Mouse (Mus musculus): ENCODE data around the gene Psmd13. TPM values are rescaled to one million over a fixed set of nuclear protein-coding genes. Genes with fewer than 3 reads are reported as not detected.

Gene Psmd13
- polyA plus RNA-seq, 1 experiment from 2014 or later = 136 TPM

DNA sequence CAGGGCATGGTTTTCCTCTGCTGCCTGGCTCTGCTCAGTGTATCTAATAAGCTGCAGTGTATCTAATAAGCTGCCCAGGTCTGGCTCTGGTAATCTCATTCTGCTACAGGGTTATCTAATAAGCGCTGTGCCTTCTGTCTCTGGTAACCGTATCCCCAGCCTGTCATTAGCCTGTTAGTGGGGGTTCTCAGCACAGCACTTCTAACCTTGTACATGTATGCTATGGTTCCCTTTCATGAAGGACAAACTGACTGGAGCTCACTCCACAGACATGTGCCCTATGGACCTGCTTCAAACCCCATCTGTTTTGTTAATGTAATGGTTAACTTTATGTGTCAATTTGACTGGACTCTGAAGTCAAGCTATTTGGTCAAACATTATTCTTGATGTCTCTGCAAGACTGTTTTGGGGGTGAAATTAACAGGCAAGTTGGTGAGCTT lies 23.9 kb downstream of the Psmd13 start:
- H3K9me3 ChIP-seq (ENCODE audit: control insufficient read depth, low read depth, low read length) = no peaks in the 10 kb centered on the region
- H3K36me3 ChIP-seq (ENCODE audit: control insufficient read depth, insufficient read depth, low read length) = no peaks in the 10 kb centered on the region
- no peaks in the 10 kb centered on the region for H3K27me3 ChIP-seq (ENCODE audit: control insufficient read depth, insufficient read depth, low read length)
- H3K4me2 ChIP-seq (replicated peaks; ENCODE audit: low read depth, low read length) = no peak overlapping the region
- no peak overlapping the region for H3K4me3 ChIP-seq (ENCODE audit: low read depth, low read length)
- 77% methylated on average over 2 of the region's 2 CpGs for WGBS
- no peaks in the 10 kb centered on the region for H3K4me1 ChIP-seq (ENCODE audit: control insufficient read depth, insufficient read depth, low read length)
- no peak overlapping the region for H3K27ac ChIP-seq (ENCODE audit: low read length)
- H3K9ac ChIP-seq (replicated peaks; ENCODE audit: low read depth, low read length) = no peak overlapping the region
- ATAC-seq (ENCODE audit: insufficient number of reproducible peaks, insufficient read depth, low FRiP score, low read depth) = no peak

DNA sequence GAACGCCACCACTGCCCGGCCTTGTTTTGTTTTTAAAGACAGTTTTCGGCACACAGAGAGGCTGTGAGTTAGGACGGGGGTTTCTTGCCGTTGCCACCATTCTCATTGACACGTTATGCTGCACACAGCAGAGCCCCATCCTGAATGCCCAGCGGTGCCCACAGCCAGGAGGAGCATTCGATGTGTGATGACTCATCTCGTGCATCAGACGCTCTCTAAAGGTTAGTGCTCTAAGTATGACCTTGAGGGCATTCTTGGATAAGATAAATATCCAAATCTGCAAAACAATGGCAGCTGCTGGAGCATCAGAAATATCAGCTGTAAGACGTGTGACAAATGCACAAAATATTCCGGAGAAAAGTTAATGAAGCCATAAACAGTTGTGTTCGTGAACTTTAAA lies 25.4 kb downstream of the Psmd13 start:
- no peak overlapping the region for H3K27ac ChIP-seq (ENCODE audit: low read length)
- ATAC-seq (ENCODE audit: insufficient number of reproducible peaks, insufficient read depth, low FRiP score, low read depth) = no peak
- no peak overlapping the region for H3K4me2 ChIP-seq (replicated peaks; ENCODE audit: low read depth, low read length)
- no peak overlapping the region for H3K4me3 ChIP-seq (ENCODE audit: low read depth, low read length)
- no peaks in the 10 kb centered on the region for H3K9me3 ChIP-seq (ENCODE audit: control insufficient read depth, low read depth, low read length)
- H3K36me3 ChIP-seq (ENCODE audit: control insufficient read depth, insufficient read depth, low read length) = no peaks in the 10 kb centered on the region
- 72% methylated on average over 13 of the region's 13 CpGs for WGBS
- H3K9ac ChIP-seq (replicated peaks; ENCODE audit: low read depth, low read length) = no peak overlapping the region
- H3K27me3 ChIP-seq (ENCODE audit: control insufficient read depth, insufficient read depth, low read length) = no peaks in the 10 kb centered on the region
- no peaks in the 10 kb centered on the region for H3K4me1 ChIP-seq (ENCODE audit: control insufficient read depth, insufficient read depth, low read length)

DNA sequence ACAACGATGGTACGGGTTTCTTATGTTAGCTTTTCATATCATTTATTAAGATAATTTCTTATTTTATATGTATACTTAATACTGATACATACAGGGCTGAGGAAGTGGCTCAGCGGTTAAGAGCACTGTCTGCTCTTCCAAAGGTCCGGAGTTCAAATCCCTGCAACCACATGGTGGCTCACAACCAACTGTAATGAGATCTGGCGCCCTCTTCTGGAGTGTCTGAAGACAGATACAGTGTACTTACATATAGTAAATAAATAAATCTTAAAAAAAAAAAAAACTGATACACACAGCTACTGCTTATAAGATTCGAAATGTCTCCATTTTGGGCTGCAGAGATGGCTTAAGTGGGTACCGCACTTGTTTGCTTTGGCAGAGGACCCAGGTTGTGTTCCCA lies 25.9 kb downstream of the Psmd13 start:
- no peak overlapping the region for H3K27ac ChIP-seq (ENCODE audit: low read length)
- H3K36me3 ChIP-seq (ENCODE audit: control insufficient read depth, insufficient read depth, low read length) = no peaks in the 10 kb centered on the region
- no peak overlapping the region for H3K9ac ChIP-seq (replicated peaks; ENCODE audit: low read depth, low read length)
- H3K4me1 ChIP-seq (ENCODE audit: control insufficient read depth, insufficient read depth, low read length) = no peaks in the 10 kb centered on the region
- H3K27me3 ChIP-seq (ENCODE audit: control insufficient read depth, insufficient read depth, low read length) = no peaks in the 10 kb centered on the region
- no peak for ATAC-seq (ENCODE audit: insufficient number of reproducible peaks, insufficient read depth, low FRiP score, low read depth)
- H3K4me2 ChIP-seq (replicated peaks; ENCODE audit: low read depth, low read length) = no peak overlapping the region
- H3K9me3 ChIP-seq (ENCODE audit: control insufficient read depth, low read depth, low read length) = no peaks in the 10 kb centered on the region
- no peak overlapping the region for H3K4me3 ChIP-seq (ENCODE audit: low read depth, low read length)
- 81% methylated on average over 7 of the region's 7 CpGs for WGBS

DNA sequence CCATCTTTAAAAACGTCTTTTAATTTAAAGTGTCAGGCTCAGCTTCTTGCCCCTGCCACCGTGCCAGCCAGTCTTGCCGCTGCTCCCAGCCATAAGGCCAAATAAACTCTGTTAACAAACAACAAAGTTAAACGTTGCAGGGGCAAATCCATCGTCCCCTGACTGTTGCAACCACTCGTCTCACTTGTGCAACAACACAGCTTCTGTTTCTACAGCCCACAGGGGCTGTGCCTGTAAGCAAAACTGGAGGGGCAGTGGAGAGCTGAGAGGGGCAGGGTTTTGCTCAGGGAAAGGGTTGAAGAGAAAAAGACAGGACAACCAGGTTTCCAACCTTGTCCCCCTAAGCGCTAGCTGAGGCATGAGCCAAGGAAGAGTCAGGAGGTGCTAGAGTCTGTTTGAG lies 26.4 kb downstream of the Psmd13 start:
- Histone ChIP-seq H3K4me1 (ENCODE audit: control insufficient read depth, insufficient read depth, low read length) (no peaks in the 10 kb centered on the region), H3K36me3 (ENCODE audit: control insufficient read depth, insufficient read depth, low read length) (no peaks in the 10 kb centered on the region), H3K9me3 (ENCODE audit: control insufficient read depth, low read depth, low read length) (no peaks in the 10 kb centered on the region), H3K9ac (replicated peaks; ENCODE audit: low read depth, low read length) (no peak overlapping the region), H3K27me3 (ENCODE audit: control insufficient read depth, insufficient read depth, low read length) (no peaks in the 10 kb centered on the region), H3K4me3 (ENCODE audit: low read depth, low read length) (no peak overlapping the region), H3K27ac (ENCODE audit: low read length) (no peak overlapping the region), H3K4me2 (replicated peaks; ENCODE audit: low read depth, low read length) (no peak overlapping the region)
- 0 out of 2 replicates have a peak, but pooled peaks have one; percentile 3 for ATAC-seq (ENCODE audit: insufficient number of reproducible peaks, insufficient read depth, low FRiP score, low read depth)
- 50% methylated on average over 7 of the region's 7 CpGs for whole genome bisulfite sequencing

DNA sequence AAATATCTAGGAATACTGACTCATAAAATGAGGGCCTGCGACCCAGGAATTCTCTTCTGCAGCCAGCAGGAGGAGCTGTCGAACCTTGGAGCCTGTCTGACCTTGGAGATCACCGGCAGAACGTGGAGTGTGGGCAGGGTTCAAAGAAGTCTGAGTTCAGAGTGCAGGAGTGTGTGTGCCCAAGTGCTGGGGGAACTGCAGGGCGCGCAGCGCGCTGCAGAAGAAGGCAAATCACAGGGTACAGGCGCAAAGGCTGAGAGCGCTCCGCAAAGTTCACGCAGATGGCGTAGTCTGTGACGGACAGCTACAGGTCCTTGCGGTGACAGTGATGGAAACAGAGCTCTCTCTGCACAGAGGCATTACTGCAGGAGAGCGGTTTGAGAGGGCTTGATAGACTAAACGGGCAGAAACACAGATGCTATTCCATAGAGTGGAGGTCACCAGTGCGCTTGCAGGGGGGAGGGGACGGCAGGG lies 26.9 kb downstream of the Psmd13 start:
- no peaks in the 10 kb centered on the region for H3K36me3 ChIP-seq (ENCODE audit: control insufficient read depth, insufficient read depth, low read length)
- no peak overlapping the region for H3K9ac ChIP-seq (replicated peaks; ENCODE audit: low read depth, low read length)
- 2% methylated on average over 19 of the region's 19 CpGs for WGBS
- no peak overlapping the region for H3K27ac ChIP-seq (ENCODE audit: low read length)
- peak overlapping the region; percentile 35 for H3K4me3 ChIP-seq (ENCODE audit: low read depth, low read length)
- H3K9me3 ChIP-seq (ENCODE audit: control insufficient read depth, low read depth, low read length) = no peaks in the 10 kb centered on the region
- peak; percentile 66 for ATAC-seq (ENCODE audit: insufficient number of reproducible peaks, insufficient read depth, low FRiP score, low read depth)
- no peaks in the 10 kb centered on the region for H3K4me1 ChIP-seq (ENCODE audit: control insufficient read depth, insufficient read depth, low read length)
- H3K27me3 ChIP-seq (ENCODE audit: control insufficient read depth, insufficient read depth, low read length) = no peaks in the 10 kb centered on the region
- H3K4me2 ChIP-seq (replicated peaks; ENCODE audit: low read depth, low read length) = peak overlapping the region; percentile 83

DNA sequence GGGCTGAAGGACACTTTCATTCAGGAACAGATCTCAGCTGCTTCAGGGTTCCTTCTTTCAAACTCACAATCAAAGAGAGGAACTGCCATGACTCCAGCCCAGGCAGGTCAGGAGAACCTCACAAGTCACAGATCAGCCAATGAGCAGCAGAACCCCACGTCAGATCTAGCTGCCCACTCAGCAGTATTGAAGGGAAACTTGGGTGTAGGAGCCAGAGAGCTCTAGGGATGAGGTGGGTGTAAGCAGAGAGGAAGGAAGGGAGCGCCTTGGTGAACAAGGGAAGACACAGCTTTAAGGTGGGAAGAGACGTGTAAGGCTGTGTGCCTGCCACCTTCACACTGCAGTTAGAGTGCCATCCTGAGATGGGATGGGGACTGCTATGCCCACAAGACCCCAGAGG lies 30.5 kb downstream of the Psmd13 start:
- peak overlapping the region; percentile 4; the same call in 1 of the 2 replicates for H3K27ac ChIP-seq (ENCODE audit: low read length)
- H3K4me3 ChIP-seq (ENCODE audit: low read depth, low read length) = no peak overlapping the region
- H3K27me3 ChIP-seq (ENCODE audit: control insufficient read depth, insufficient read depth, low read length) = no peaks in the 10 kb centered on the region
- H3K9ac ChIP-seq (replicated peaks; ENCODE audit: low read depth, low read length) = no peak overlapping the region
- H3K9me3 ChIP-seq (ENCODE audit: control insufficient read depth, low read depth, low read length) = no peaks in the 10 kb centered on the region
- H3K4me1 ChIP-seq (ENCODE audit: control insufficient read depth, insufficient read depth, low read length) = no peaks in the 10 kb centered on the region
- no peak overlapping the region for H3K4me2 ChIP-seq (replicated peaks; ENCODE audit: low read depth, low read length)
- WGBS = 67% methylated on average over 3 of the region's 3 CpGs
- no peaks in the 10 kb centered on the region for H3K36me3 ChIP-seq (ENCODE audit: control insufficient read depth, insufficient read depth, low read length)
- ATAC-seq (ENCODE audit: insufficient number of reproducible peaks, insufficient read depth, low FRiP score, low read depth) = no peak

DNA sequence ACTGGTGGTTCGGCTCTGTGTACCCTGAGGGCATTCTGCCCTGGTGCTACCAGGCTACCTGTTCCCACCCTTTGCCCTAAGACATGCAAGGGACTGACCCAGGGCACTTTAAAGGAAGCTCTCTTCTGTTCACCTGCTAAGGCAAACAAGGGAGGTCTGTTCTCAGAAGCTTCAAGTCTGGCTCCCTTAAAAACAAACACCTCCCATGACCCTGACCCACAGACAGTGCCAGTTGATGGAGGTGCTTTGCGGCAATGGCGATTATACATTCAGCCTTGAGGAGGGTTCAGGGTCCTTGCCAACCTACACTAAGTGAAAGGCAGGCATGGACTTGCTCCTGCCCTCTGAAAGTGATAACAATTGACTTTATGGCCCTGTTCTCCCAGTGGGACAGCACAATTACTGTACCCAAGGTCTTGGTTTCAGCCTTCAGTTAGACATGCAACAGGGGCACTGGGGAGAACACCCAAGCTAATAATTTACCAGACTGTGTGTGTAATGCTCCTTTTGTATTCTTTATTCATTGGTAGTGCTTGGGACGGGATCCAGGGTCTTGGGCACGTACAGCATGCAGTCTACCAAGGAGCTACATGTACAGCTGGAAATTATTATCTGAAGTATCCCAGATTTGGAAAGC lies 31.2 kb downstream of the Psmd13 start:
- Histone ChIP-seq H3K4me3 (ENCODE audit: low read depth, low read length) (no peak overlapping the region), H3K36me3 (ENCODE audit: control insufficient read depth, insufficient read depth, low read length) (no peaks in the 10 kb centered on the region), H3K4me1 (ENCODE audit: control insufficient read depth, insufficient read depth, low read length) (no peaks in the 10 kb centered on the region), H3K9ac (replicated peaks; ENCODE audit: low read depth, low read length) (no peak overlapping the region), H3K4me2 (replicated peaks; ENCODE audit: low read depth, low read length) (no peak overlapping the region), H3K27ac (ENCODE audit: low read length) (peak overlapping the region; percentile 4; the same call in 1 of the 2 replicates), H3K27me3 (ENCODE audit: control insufficient read depth, insufficient read depth, low read length) (no peaks in the 10 kb centered on the region), H3K9me3 (ENCODE audit: control insufficient read depth, low read depth, low read length) (no peaks in the 10 kb centered on the region)
- 56% methylated on average over 5 of the region's 5 CpGs for WGBS
- peak; percentile 79 for ATAC-seq (ENCODE audit: insufficient number of reproducible peaks, insufficient read depth, low FRiP score, low read depth)

DNA sequence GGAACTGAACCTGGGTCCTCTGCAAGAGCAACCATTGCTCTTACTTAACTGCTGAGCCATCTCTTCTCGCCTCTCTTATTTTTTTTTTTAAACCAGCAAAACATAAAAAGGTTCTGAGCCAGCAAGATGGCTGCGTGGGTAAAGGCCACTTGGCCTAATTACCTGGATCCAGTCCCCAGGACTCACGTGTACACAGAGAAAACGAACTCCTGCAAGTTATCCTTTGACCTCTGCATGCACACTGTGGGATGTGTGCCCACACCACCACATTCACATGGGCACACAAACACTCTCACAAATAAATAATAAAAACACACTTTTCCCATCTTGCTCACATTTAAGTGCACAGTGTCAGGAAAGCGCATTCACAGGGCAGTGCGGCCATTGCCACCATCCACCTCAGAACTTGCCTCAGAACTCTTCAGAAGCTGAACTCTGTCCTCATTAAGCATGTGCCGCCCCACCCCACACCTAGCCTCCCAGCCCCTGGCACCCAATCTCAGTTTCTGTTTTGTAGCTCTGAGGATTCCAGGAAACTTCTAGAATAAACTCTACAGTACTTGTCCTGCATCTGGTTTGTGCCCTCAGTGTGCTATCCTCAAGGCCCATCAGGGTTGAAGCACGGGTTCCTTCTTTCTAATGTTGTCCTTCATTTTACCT lies 32.4 kb downstream of the Psmd13 start:
- Histone ChIP-seq H3K9me3 (ENCODE audit: control insufficient read depth, low read depth, low read length) (no peaks in the 10 kb centered on the region), H3K4me3 (ENCODE audit: low read depth, low read length) (no peak overlapping the region), H3K36me3 (ENCODE audit: control insufficient read depth, insufficient read depth, low read length) (no peaks in the 10 kb centered on the region), H3K9ac (replicated peaks; ENCODE audit: low read depth, low read length) (no peak overlapping the region), H3K4me2 (replicated peaks; ENCODE audit: low read depth, low read length) (no peak overlapping the region), H3K27ac (ENCODE audit: low read length) (peak overlapping the region; percentile 4; the same call in 1 of the 2 replicates), H3K4me1 (ENCODE audit: control insufficient read depth, insufficient read depth, low read length) (no peaks in the 10 kb centered on the region), H3K27me3 (ENCODE audit: control insufficient read depth, insufficient read depth, low read length) (no peaks in the 10 kb centered on the region)
- 81% methylated on average over 8 of the region's 8 CpGs for WGBS
- no peak for ATAC-seq (ENCODE audit: insufficient number of reproducible peaks, insufficient read depth, low FRiP score, low read depth)
